In genomic region chr12:4518957-4519356, GRCm38 (mm10) we compare ENCODE assay signal across 13 mouse cellular contexts.
"Had no signal": no experiment of that assay in that cellular context is flagged by ENCODE, and none has a peak within 500 bp of the region (broad histone marks: within the 10 kb centered on the region; RNA-seq: fewer than 3 reads in every experiment).

No protein-coding gene starts in this region.

- ATAC-seq: hindbrain, postnatal 0 days; midbrain, embryonic 15.5 days had no signal

- H3K27ac ChIP-seq: hindbrain, postnatal 0 days; liver, embryonic 14.5 days; midbrain, embryonic 10.5 days; midbrain, embryonic 15.5 days; neural tube, embryonic 12.5 days had no signal

- H3K4me3 ChIP-seq: midbrain, embryonic 10.5 days; midbrain, embryonic 15.5 days; neural tube, embryonic 12.5 days had no signal

- H3K27me3 ChIP-seq: midbrain, embryonic 15.5 days; neural tube, embryonic 12.5 days had no signal

- H3K36me3 ChIP-seq: midbrain, embryonic 10.5 days; midbrain, embryonic 15.5 days; neural tube, embryonic 12.5 days had no signal

- H3K4me2 ChIP-seq: midbrain, embryonic 15.5 days; neural tube, embryonic 12.5 days had no signal

- H3K9ac ChIP-seq: liver, embryonic 14.5 days; midbrain, embryonic 15.5 days; neural tube, embryonic 12.5 days had no signal

- H3K9me3 ChIP-seq: midbrain, embryonic 10.5 days; midbrain, embryonic 15.5 days; neural tube, embryonic 12.5 days had no signal

- DNase-seq: layer of hippocampus, adult 9-11 months; layer of hippocampus, postnatal 36 days; lung, adult 18-20 months; lung, postnatal 36 days; retina, postnatal 1 day; right cerebral cortex, postnatal 4 days; spleen, adult 18-20 months; thymus, postnatal 36 days had no signal
